Mouse (Mus musculus) urinary bladder, postnatal 0 days (tissue): ENCODE data around the gene Arhgap29. TPM values are rescaled to one million over a fixed set of nuclear protein-coding genes. Genes with fewer than 3 reads are reported as not detected.

ENCODE experiments used
- polyA plus RNA-seq: library from polyadenylated mRNA; unstranded; fragments of >200 nt; fragmentation: Nextera tagmentation; extraction: Ambion mirVana; gene quantifications from 2 replicates; pipeline ENCODE4 v1.2.1, GENCODE M21; 2015

Gene Arhgap29
- polyA plus RNA-seq = 23.3 and 27.9 TPM in 2 replicates

GRCm38 (mm10) chr3:121952041-121952591 lies at the start of gene Arhgap29:
Arhgap29 (plus strand) TSS chr3:121952541.

GRCm38 (mm10) chr3:122043799-122044547 lies 91.6 kb downstream of the Arhgap29 start, which contains the start of gene Abca4:
Abca4 (plus strand) TSS chr3:122044443.

Other genes with a start within 250 kb of the Arhgap29 start
- 36.8 and 49.0 TPM in 2 replicates for gene F3, start 229.0 kb upstream of the Arhgap29 start, polyA plus RNA-seq
- gene Abcd3, start 137.2 kb upstream of the Arhgap29 start, polyA plus RNA-seq = 68.2 and 81.8 TPM in 2 replicates
- 0.55 and 0.71 TPM in 2 replicates for gene Abca4, start 91.9 kb downstream of the Arhgap29 start, polyA plus RNA-seq